Mouse (Mus musculus) cortical plate, adult 2 months (tissue): ENCODE data around the gene Nfib. TPM values are rescaled to one million over a fixed set of nuclear protein-coding genes. Genes with fewer than 3 reads are reported as not detected.
A peak's percentile ranks its signal among the peaks of the same experiment; 100 is the strongest.

ENCODE experiments used
- H3K27ac ChIP-seq: fragments of 200-500 bp; 2 replicates; pipeline ENCODE4 v1.5.1; 2012; ENCODE audit warnings: low read length, control low read depth, inconsistent platforms; ENCODE audit not compliant: insufficient read depth
- H3K4me1 ChIP-seq: fragments of 200-500 bp; 2 replicates; pipeline ENCODE4 v1.6.1; 2011; ENCODE audit warnings: low read length; ENCODE audit not compliant: control insufficient read depth, insufficient read depth
- H3K4me3 ChIP-seq: fragments of 200-500 bp; 2 replicates; pipeline ENCODE4 v1.5.1; 2011; ENCODE audit warnings: mild to moderate bottlenecking, low read length, control low read depth; ENCODE audit not compliant: insufficient read depth
- CTCF ChIP-seq: fragments of 200-500 bp; IDR thresholded peaks from 2 replicates; pipeline ENCODE4 v1.5.1; 2011; ENCODE audit warnings: mild to moderate bottlenecking, control low read depth, low read length; ENCODE audit not compliant: insufficient read depth; ENCODE audit errors: extremely low read depth
- POLR2A ChIP-seq: fragments of 200-500 bp; IDR thresholded peaks from 2 replicates; pipeline ENCODE4 v1.6.1; 2011; ENCODE audit warnings: mild to moderate bottlenecking, low read length, control low read depth; ENCODE audit not compliant: insufficient read depth; ENCODE audit errors: extremely low read depth
- polyA plus RNA-seq: library from polyadenylated mRNA; depleted of rRNA; stranded (reverse); fragments of >200 nt; gene quantifications from 2 replicates; pipeline ENCODE4 v1.2.3, GENCODE M21; 2012

Nfib gene
- polyA plus RNA-seq, 1 experiment: 31.8 TPM

- no peak overlapping the region for H3K27ac ChIP-seq
- TF ChIP-seq CTCF: no peak
- TF ChIP-seq POLR2A: no peak
Observed at GRCm38 (mm10) chr4:82635881-82636280, 69.7 kb downstream of the Nfib start.

GRCm38 (mm10) chr4:82635118-82635517 lies 70.4 kb downstream of the Nfib start:
- Histone ChIP-seq H3K27ac (no peak overlapping the region), H3K4me1 (no peaks in the 10 kb centered on the region), H3K4me3 (no peak overlapping the region)
- no peak for TF ChIP-seq CTCF
- no peak for TF ChIP-seq POLR2A

More at GRCm38 (mm10) chr4:82635881-82636280, 69.7 kb downstream of the Nfib start:
- Histone ChIP-seq H3K4me1 (no peaks in the 10 kb centered on the region), H3K4me3 (no peak overlapping the region)

GRCm38 (mm10) chr4:82634365-82634764 lies 71.2 kb downstream of the Nfib start:
- Histone ChIP-seq H3K4me1 (no peaks in the 10 kb centered on the region), H3K4me3 (no peak overlapping the region), H3K27ac (no peak overlapping the region)
- TF ChIP-seq CTCF: no peak
- TF ChIP-seq POLR2A: no peak

- no peak for TF ChIP-seq POLR2A
- TF ChIP-seq CTCF: no peak
- no peak overlapping the region for H3K27ac ChIP-seq
Observed at GRCm38 (mm10) chr4:82624285-82625045, 81.1 kb downstream of the Nfib start.

GRCm38 (mm10) chr4:82623835-82624234 lies 81.7 kb downstream of the Nfib start:
- TF ChIP-seq POLR2A: no peak
- no peak for TF ChIP-seq CTCF
- peaks cover 2% of the 10 kb centered on the region; the same call in 1 of the 2 replicates for H3K4me1 ChIP-seq
- no peak overlapping the region for H3K4me3 ChIP-seq
- no peak overlapping the region for H3K27ac ChIP-seq

More at GRCm38 (mm10) chr4:82624285-82625045, 81.1 kb downstream of the Nfib start:
- H3K4me3 ChIP-seq: no peak overlapping the region
- H3K4me1 ChIP-seq: peaks cover 2% of the 10 kb centered on the region; the same call in 1 of the 2 replicates

- no peak overlapping the region for H3K27ac ChIP-seq
- no peak overlapping the region for H3K4me3 ChIP-seq
- no peak for TF ChIP-seq CTCF
- H3K4me1 ChIP-seq: peaks cover 2% of the 10 kb centered on the region; the same call in 1 of the 2 replicates
Observed at GRCm38 (mm10) chr4:82623081-82623538, 82.4 kb downstream of the Nfib start.

GRCm38 (mm10) chr4:82622321-82622836 lies 83.2 kb downstream of the Nfib start:
- Histone ChIP-seq H3K27ac (no peak overlapping the region), H3K4me3 (no peak overlapping the region)

GRCm38 (mm10) chr4:82619539-82619941 lies 86.0 kb downstream of the Nfib start:
- TF ChIP-seq CTCF: peak; percentile 39; the same call in 1 of the 2 replicates
- no peak for TF ChIP-seq POLR2A
- Histone ChIP-seq H3K4me1 (peaks cover 2% of the 10 kb centered on the region; the same call in 1 of the 2 replicates), H3K4me3 (peak overlapping the region; percentile 16; the same call in 1 of the 2 replicates), H3K27ac (no peak overlapping the region)

More at GRCm38 (mm10) chr4:82622321-82622836, 83.2 kb downstream of the Nfib start:
- peaks cover 2% of the 10 kb centered on the region; the same call in 1 of the 2 replicates for H3K4me1 ChIP-seq
- no peak for TF ChIP-seq POLR2A
- no peak for TF ChIP-seq CTCF

- peaks cover 2% of the 10 kb centered on the region; the same call in 1 of the 2 replicates for H3K4me1 ChIP-seq
- no peak overlapping the region for H3K27ac ChIP-seq
- TF ChIP-seq POLR2A: no peak
- no peak for TF ChIP-seq CTCF
- no peak overlapping the region for H3K4me3 ChIP-seq
Observed at GRCm38 (mm10) chr4:82619003-82619402, 86.5 kb downstream of the Nfib start.

GRCm38 (mm10) chr4:82617257-82617656 lies 88.3 kb downstream of the Nfib start:
- Histone ChIP-seq H3K27ac (no peak overlapping the region), H3K4me1 (no peaks in the 10 kb centered on the region; the same call in 1 of the 2 replicates)
- TF ChIP-seq CTCF (no peak), POLR2A (no peak)

More at GRCm38 (mm10) chr4:82617257-82617656, 88.3 kb downstream of the Nfib start:
- no peak overlapping the region for H3K4me3 ChIP-seq
